Mouse (Mus musculus): ENCODE measurements at regions not wholly inside any gene's neighbourhood (a gene's known extent, or its start where the extent isn't known, plus 50 kb on each side); places are given as distances from the start of the nearest gene placed in this dataset.

- no peak for DNase-seq (ENCODE audit: low spot score in 2 of 2)
Measured at GRCm38 (mm10) chr14:54185265-54185830, 68.6 kb downstream of the Dad1 start.

DNA sequence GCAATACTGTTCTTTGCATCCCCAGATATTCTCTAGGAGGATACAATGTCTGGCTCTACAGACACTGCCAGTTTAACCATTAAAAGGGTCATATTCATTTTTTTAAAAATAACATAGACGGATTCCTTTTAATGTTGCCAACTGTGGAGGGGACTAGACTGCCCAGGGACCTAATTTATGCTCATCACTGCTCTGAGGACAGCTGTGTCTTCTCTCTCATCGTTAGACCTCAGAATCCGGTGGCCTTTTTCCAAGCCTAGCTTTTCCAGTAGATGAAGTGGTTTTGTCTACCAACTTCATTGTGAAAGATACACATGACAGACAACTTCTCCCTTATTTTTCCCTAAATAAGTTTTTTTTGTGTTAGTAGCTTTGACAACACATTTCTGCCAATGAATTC, 70.0 kb downstream of the Dad1 start:
- no peak for DNase-seq (ENCODE audit: low spot score in 2 of 2)

DNA sequence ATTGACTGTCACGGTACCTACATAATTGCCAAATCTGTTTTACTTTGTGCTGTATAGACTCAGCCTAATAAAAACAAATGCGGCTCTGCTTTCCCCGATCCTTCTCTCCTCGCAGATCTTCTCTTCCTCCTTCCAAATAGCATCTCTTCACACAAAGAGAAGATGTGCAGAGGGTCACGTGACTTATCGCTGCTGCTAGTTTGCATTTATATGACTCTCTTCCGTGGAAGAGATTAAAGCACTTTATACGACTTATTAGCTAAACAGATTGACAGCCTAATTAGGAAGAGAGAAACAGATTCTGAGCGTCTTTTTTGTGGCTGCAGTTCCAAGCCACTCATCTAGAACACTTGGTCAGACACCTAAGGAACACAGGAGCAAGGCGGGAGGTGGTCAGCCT, 71.1 kb downstream of the Dad1 start:
- no peak for DNase-seq (ENCODE audit: low spot score in 2 of 2)

DNA sequence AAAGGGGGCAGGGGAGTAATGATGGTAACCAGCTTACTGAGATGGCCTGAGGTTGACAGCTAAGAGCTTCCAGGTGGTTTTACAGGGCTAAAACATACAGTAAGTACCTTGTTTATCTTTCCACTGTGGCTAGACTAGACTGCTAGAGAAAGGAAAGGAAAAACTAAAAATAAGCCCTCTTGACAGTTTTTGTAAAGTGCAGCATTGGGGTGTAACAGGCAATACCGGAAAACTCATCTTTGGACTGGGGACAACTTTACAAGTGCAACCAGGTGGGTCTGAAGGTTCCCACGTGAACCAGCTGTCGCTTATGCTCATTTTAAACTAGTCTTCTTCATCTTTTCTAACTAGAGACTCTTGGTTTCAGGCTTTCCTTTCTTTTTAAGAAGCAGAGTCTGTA, 72.6 kb downstream of the Dad1 start:
- no peak for DNase-seq (ENCODE audit: low spot score in 2 of 2)

GRCm38 (mm10) chr14:54180754-54181153, 73.2 kb downstream of the Dad1 start:
- DNase-seq (ENCODE audit: low spot score in 2 of 2), result no peak

DNA sequence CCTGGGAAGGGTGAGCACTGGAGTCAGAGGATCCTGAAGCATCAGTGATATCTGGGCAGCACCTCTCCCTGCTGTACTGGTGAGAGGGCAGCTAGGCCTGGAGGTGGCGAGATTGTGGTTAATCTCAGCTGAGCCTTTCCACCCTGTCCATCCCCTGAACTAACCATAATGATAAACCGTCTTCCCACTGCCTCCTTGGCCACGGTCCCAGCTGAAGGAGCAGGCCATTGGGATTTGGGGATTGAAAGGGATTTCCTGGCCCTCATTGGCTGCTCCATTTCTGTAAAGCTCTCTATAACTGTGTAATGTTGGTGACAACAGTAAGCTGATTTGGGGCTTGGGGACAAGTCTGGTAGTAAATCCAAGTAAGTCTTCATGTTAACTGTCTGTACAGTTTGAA, 73.6 kb downstream of the Dad1 start:
- DNase-seq (ENCODE audit: low spot score in 2 of 2), result no peak

GRCm38 (mm10) chr14:54178856-54179255, 75.0 kb downstream of the Dad1 start:
- DNase-seq (ENCODE audit: low spot score in 2 of 2), result no peak

- no peak for DNase-seq (ENCODE audit: low spot score in 2 of 2)
Measured at GRCm38 (mm10) chr14:54176469-54176868, 77.4 kb downstream of the Dad1 start.

- DNase-seq (ENCODE audit: low spot score in 2 of 2), result no peak
Measured at GRCm38 (mm10) chr14:54175476-54175875, 78.4 kb downstream of the Dad1 start.

DNA sequence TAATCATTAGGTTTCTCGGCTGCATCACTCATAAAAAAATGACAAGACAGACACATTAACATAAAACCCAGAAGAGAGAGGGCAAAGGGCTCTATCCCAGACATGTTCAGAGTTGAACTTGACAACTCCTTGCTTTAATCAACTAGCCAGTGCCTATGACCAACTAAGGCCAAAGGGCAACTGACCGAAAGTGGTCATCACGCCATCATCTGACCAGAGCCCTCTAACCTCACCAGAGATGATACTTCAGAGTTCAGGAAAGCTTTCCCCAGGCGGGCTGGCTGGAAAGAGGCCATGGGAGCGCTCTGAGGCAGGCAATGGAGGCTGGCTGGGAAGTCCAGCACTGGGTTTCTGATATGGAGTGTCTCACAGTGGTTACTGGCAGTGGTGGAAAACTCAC, 80.6 kb downstream of the Dad1 start:
- DNase-seq (ENCODE audit: low spot score in 2 of 2), result no peak

- DNase-seq (ENCODE audit: low spot score in 2 of 2), result no peak
Measured at GRCm38 (mm10) chr14:54169254-54169653, 84.7 kb downstream of the Dad1 start.

DNA sequence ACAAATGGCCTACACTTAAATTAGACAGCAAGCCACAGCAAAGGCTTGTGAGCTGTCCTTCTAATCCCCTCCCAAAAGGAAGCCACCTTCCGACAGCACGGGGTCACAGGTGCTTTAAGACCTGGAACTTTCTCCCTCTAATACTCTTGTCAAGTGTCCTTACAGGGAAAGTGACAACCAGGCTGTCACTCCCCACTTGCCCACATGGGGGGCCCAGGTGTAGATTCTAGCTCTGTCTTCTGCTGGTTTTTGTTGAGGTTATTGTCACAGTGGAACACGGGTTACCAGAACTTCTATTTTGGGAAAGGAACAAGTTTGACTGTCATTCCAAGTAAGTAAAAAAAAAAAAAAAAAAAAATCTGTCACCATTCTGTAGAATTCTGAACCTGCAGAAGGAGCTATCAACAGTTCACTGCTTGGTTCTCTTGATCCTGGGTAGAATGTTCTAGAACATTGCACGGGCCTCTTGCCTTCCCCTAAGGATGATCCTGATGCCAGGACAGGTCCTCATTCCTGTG, 85.4 kb downstream of the Dad1 start:
- DNase-seq (ENCODE audit: low spot score in 2 of 2), result no peak

DNA sequence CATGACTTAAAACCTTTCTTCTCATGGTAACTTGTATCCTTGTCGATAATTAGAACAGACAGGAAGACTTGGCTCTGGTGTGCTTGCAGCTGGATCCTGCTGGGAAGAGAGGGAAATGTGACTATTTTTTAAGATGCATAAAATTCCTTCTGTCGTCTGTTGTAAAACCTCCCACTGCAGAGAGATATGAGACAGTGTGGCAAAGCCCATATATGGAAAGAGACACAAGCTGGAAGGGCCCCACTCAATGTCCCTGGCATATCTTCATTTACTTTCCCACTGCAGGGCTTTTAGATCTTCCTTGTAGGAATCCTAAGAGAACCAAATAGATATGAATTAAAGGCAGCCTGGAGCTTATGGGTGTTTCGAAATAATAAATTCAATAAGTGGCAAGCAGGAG, 87.8 kb downstream of the Dad1 start:
- no peak for DNase-seq (ENCODE audit: low spot score in 2 of 2)

GRCm38 (mm10) chr14:54164874-54165273, 89.0 kb downstream of the Dad1 start:
- DNase-seq (ENCODE audit: low spot score in 2 of 2), result no peak

GRCm38 (mm10) chr14:54161916-54162315, 92.0 kb downstream of the Dad1 start:
- DNase-seq (ENCODE audit: low spot score in 2 of 2), result no peak

DNA sequence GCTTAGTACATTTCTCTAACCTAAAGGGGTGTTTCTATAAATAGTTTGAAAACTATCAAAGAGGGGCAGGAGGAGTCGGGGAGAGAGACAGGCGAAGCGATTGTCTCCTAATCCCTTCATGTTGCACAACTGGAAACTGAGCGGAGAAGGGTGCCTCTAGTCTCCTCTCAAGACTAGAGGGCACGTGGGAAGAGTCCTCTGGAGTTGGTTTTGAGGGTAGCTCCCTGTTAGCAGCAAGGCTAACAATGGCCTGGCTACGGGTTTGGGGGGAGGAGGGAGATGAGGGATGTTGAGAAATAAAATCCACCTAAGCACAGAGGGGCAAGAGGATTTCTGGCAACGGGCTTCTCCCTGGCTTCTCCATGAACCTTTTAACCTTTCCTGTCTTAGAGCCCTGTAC, 92.7 kb downstream of the Dad1 start:
- no peak for DNase-seq (ENCODE audit: low spot score in 2 of 2)

DNA sequence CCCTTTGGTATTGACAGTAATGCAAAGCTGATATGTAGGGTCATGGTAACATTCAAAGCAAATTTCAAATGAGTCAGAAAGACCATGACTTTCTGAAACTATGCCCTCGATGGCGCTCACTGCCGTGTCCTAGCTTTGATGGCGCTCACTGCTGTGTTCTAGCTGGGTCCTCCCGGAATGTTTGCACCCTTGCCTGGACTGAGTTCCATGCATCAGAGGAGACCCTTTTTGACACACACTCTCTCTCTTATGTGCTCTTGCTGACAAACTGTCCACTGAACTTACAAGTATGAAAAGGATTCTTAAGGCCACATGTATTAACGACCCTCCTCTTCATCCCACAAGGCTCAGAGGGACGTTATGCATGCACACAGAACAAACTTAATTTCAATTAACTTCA, 94.1 kb downstream of the Dad1 start:
- no peak for DNase-seq (ENCODE audit: low spot score in 2 of 2)

- DNase-seq (ENCODE audit: low spot score in 2 of 2), result no peak
Measured at GRCm38 (mm10) chr14:54158214-54158965, 95.5 kb downstream of the Dad1 start.

- no peak for DNase-seq (ENCODE audit: low spot score in 2 of 2)
Measured at GRCm38 (mm10) chr14:54156536-54156935, 97.4 kb downstream of the Dad1 start.

DNA sequence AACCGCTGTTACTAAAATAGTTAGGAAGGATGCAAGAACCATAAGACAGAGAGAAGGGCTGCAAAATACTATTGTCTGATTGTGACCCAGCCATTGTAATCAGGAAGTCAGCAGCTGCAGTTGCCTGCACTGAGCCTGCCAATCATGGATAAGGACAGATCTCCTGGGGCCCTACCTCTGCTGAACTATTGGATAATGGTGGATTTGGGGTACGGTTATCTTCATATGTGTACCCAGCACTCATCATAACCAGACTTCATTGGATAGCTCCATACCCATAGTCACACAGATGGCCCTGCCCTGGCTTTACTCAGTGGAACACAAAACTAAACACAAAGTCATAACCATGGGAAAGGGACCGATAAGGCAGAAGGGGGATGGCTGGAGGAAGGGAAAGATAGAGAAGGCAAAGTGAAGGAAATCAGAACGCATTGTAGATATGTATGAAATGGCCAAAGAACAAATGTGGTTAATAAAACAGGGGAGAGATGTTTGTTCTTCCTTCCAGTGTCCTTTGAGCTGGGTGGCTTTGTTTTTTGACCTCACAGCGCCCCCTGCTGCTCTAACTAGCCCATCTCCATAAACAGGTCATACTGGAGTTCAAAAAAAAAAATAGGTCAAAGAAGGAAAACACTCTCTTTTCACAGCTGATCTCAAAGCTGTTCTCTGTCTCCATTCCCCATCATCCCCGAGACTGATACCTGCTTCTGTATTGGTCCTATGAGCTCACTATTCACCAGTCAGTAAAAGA, 101.2 kb downstream of the Dad1 start:
- peak; percentile 63 to 87 for DNase-seq (ENCODE audit: low spot score in 2 of 2)

GRCm38 (mm10) chr14:54151921-54152320, 102.0 kb downstream of the Dad1 start:
- no peak for DNase-seq (ENCODE audit: low spot score in 2 of 2)

DNA sequence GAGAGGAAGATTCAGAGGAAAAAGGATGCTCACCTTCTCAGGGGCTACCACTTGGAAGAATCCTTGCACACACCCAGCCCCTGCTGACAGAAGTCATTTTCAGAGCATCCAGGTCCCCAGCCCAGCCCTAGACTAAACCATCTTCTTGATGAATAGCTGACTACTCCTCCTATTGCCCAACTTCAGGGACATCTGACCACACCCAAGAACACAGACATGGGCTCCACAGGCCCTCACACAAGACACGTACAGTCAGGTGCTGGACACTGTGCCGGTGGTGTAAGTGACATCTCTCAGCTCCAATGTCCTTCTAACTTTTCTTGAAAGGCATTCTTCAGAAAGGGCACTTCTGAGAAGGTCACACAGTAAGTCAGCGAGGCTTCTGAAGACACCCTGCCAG, 102.6 kb downstream of the Dad1 start:
- no peak for DNase-seq (ENCODE audit: low spot score in 2 of 2)

DNA sequence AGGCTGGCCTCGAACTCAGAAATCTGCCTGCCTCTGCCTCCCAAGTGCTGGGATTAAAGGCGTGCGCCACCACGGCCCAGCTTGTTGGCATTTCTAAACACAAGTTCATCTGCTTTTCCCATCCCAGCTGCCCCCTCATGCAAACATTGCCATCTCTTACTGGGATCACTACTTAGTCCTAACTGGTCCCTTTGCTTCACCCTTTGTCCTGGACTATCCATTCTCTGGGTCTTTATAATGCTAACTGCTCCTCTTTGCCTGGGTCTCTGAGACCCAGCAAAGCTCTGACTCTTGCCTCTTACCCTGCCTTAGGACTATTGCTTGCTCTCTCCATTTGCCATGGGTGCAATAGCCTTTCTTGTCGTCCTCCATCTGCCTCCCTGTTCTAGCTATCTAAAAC, 103.7 kb downstream of the Dad1 start:
- no peak for DNase-seq (ENCODE audit: low spot score in 2 of 2)
